Mouse (Mus musculus) heart, embryonic 15.5 days (tissue): ENCODE measurements around the gene Crnn. TPM values are rescaled to one million over a fixed set of nuclear protein-coding genes. Genes with fewer than 3 reads are reported as not detected.

Experiments
- polyA plus RNA-seq: library from polyadenylated mRNA; unstranded; fragments of >200 nt; fragmentation: Nextera tagmentation; extraction: Ambion mirVana; gene quantifications from 2 replicates; pipeline ENCODE4 v1.2.1, GENCODE M21; 2015

Crnn gene
- polyA plus RNA-seq, 1 experiment from 2014 or later = not detected

Other genes with a start within 250 kb of the Crnn start
- not detected in 2 replicates for gene Lce3a, start 218.6 kb upstream of the Crnn start, polyA plus RNA-seq
- not detected in 2 replicates for gene Lce3b, start 211.8 kb upstream of the Crnn start, polyA plus RNA-seq
- gene Lce3c, start 200.3 kb upstream of the Crnn start, polyA plus RNA-seq = not detected in 2 replicates
- gene Lce3d, start 187.4 kb upstream of the Crnn start, polyA plus RNA-seq = not detected in 2 replicates
- not detected in 2 replicates for gene Lce3e, start 177.7 kb upstream of the Crnn start, polyA plus RNA-seq
- gene Lce3f, start 152.6 kb upstream of the Crnn start, polyA plus RNA-seq = 0.29 TPM in 1 of 2 replicates, not detected in the other
- gene Crct1, start 129.1 kb upstream of the Crnn start, polyA plus RNA-seq = 0.18 TPM in 1 of 2 replicates, not detected in the other
- not detected in 2 replicates for gene Lce1m, start 125.7 kb upstream of the Crnn start, polyA plus RNA-seq
- not detected in 2 replicates for gene Gm4858, start 76.0 kb upstream of the Crnn start, polyA plus RNA-seq
- gene Flg2, start 52.5 kb downstream of the Crnn start, polyA plus RNA-seq = not detected in 2 replicates
- gene Flg, start 128.7 kb downstream of the Crnn start, polyA plus RNA-seq = not detected in 2 replicates
- gene Hrnr, start 175.0 kb downstream of the Crnn start, polyA plus RNA-seq = 0.04 TPM in 1 of 2 replicates, not detected in the other
- gene Rptn, start 248.9 kb downstream of the Crnn start, polyA plus RNA-seq = not detected in 2 replicates